Mouse (Mus musculus) brain, embryonic 14.5 days (tissue): Measurements from ENCODE around the gene Aldh2. TPM values are rescaled to one million over a fixed set of nuclear protein-coding genes. Genes with fewer than 3 reads are reported as not detected.

Experiments used
- DNase-seq: peaks from one replicate; pipeline ENCODE4 v3.0.0-alpha.2; 2011; ENCODE audit warnings: low read depth
- CTCF ChIP-seq: fragments of 200-500 bp; IDR thresholded peaks from 2 replicates; pipeline ENCODE4 v1.5.1; 2012; ENCODE audit warnings: inconsistent platforms, mild to moderate bottlenecking, moderate library complexity, borderline replicate concordance; ENCODE audit not compliant: insufficient read depth, insufficient read length; ENCODE audit errors: extremely low read depth
- POLR2A ChIP-seq: fragments of 200-500 bp; IDR thresholded peaks from 2 replicates; pipeline ENCODE4 v1.6.1; 2012; ENCODE audit warnings: mild to moderate bottlenecking, inconsistent platforms, borderline replicate concordance; ENCODE audit not compliant: poor library complexity, insufficient read depth, insufficient read length, severe bottlenecking; ENCODE audit errors: extremely low read depth
- polyA plus RNA-seq: library from polyadenylated mRNA; depleted of rRNA; stranded (reverse); fragments of >200 nt; gene quantifications from 2 replicates; pipeline ENCODE4 v1.2.3, GENCODE M21; 2012

Gene Aldh2
- polyA plus RNA-seq, 1 experiment, result 141 TPM

DNA sequence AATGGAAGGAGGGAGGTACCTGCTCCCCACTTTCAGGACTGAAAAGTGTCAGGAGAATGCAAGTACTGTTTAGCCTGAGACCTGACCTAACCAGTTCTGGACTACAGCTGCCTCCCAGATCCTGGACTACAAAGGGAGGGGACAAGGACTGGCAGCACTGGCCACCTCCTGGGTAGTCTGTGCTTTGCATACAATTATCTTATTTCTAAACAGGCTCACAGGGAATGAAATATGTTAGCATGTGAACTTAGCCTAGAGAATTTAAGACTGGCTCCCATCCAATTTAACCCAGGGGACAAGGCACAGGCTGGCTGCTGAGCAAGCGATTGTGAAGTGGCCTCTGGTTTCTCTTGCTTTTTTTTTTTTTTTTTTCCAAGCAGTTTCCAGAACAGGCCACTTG lies 22.8 kb downstream of the Aldh2 start:
- peak; percentile 5 for DNase-seq
- no peak for TF ChIP-seq CTCF
- TF ChIP-seq POLR2A, result no peak

DNA sequence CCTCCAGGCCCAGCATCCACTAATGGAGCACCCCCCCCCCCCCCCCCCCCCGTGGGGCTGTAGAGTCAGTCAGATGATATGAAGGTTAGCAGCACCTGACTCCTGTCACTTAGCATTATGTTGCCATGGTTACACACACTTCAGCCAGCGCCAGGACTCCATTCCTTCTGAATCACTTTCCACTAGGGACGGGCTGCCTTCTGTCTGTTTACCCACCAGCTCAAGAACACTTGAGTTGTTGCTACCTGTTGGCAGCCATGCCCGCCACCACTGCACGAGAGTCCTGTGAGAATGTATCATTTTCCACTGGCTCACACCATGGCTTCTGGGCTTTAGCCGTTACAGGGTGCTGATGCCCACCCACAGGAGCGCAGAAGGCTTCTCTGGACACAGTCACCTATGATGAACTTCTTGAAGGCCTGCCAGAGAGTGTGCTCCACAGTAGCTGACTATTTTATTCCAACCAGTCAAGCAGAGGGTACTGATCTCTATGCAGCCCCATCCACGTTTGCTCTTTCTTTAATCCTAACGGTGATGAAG lies 23.7 kb downstream of the Aldh2 start:
- no peak for TF ChIP-seq POLR2A
- TF ChIP-seq CTCF, result no peak
- peak; percentile 37 for DNase-seq

DNA sequence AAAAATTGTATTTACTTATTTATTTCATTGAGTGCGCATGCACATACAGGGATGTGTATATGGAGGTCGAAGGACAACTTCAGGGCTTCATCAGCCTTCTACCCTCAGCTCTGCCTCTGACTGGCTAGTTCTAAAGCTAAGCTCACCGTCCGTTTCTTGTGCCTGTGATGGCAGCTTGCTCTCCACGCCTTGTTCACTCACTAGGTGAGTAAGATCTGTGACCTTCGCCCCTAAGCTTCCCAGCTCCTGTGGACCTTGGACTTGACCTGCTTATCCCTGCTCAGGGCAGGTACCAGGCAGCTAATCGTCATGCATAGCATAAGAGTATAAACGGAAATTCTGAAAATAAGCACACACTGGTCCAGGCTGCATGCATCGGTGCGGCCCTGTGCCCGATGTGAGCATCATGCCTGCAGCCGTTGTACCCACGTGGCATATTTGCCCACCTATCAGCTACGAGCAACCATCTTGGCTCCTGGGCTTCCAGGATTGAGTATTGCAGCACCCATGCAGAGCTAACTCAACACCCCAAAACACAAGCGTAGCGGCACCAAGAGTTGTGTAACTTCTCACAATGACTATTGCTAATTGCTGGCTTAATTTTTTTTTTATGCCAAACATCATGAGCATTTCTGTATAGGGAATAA lies 27.5 kb downstream of the Aldh2 start:
- DNase-seq, result no peak
- TF ChIP-seq CTCF (no peak), POLR2A (no peak)

DNA sequence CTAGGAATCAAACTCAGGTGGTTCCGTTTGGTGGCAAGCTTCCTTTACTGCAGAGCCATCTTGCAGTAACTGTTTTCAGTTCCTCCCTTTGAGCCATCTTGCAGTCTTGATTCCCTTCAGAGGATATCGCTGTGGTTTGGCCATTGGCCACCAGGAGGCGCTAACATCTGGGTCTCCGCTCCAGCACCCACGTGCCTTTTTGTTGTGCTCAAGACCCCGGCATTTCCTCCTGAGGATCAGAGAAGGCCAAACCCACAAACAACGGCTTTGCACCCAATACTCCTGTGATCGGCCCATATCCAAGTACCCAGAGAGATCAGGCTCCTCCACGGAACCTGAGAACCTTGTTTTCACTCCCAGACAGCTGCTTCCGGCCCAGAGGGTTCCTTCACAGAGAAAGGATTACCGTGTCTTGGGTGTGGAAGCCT lies 29.1 kb downstream of the Aldh2 start:
- TF ChIP-seq CTCF, result peak; percentile 92
- TF ChIP-seq POLR2A, result no peak
- DNase-seq, result peak; percentile 87

DNA sequence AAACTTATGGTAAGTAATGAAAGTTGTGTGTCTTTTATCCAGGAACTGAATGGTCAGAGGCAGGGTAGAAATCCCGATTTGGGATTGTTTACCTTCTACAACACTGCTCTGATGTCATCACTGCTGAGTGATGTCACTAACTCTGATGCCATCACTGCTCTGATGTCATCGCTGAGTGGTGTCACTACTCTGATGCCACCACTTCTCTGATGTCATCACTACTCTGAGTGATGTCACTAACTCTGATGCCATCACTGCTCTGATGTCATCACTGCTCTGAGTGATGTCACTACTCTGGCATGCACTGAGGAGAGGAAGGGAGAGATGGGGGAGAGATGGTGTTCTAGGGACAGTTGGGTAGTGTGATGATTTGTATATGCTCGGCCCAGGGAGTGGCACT lies 31.2 kb downstream of the Aldh2 start:
- DNase-seq, result no peak
- TF ChIP-seq POLR2A (no peak), CTCF (no peak)

DNA sequence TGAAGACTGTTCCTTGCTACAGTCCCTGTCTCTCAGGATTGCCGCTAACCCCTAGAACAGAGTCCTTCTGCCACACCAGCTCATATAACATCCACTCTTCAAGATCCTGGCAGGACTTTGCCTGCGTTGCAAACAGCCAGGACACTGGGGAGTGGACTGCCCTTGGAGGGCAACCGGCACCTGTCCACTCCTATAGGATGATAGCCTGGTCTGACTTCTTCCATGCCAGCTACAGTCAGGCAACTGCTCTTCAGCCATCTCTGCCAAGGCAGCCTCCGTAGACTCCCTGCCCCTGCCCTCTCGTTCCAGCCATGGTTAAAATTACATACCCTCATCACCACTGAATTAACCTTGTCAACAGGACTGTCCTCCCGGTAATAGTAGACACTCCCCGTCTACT lies 44.4 kb downstream of the Aldh2 start:
- TF ChIP-seq POLR2A (no peak), CTCF (no peak)
- no peak for DNase-seq

DNA sequence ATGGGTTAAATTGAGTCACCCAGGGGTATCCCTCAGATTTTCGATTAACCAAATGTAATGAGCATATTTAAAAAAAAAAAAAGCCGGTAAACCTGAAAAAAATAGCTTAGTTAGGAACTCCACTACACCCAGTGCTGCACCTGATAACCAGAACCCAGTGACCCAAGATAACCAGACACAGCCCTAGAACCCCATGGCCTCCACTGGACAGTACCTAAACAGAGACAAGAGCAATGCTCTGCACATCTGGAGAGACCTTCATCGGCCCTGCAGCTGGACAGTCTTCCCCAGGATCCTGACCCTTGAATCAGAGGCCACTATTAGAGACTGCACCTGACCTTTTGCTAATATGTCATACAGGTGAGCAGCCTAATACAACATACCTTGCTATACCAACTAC lies 46.5 kb downstream of the Aldh2 start:
- no peak for TF ChIP-seq CTCF
- no peak for TF ChIP-seq POLR2A
- DNase-seq, result no peak

DNA sequence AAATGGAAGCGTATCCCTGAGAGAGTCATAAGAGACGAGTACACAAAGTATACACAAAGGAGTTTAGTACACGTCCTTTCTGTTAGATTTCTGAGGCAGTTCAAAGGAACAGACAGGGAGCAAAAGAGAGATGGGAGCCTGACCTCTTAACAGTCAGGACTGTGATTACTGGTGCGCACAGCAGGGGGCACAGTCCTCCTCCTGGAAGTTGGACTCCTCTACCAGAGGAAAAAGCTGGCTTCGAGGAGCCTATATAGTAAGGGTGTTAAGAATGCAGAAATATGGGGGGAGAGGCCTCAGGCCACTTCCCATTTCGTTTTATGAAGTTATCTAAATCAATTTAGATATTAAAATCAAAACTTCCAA lies 47.1 kb downstream of the Aldh2 start:
- TF ChIP-seq CTCF, result peak; percentile 36; the same call in 1 of the 2 replicates
- TF ChIP-seq POLR2A, result no peak
- DNase-seq, result peak; percentile 57

DNA sequence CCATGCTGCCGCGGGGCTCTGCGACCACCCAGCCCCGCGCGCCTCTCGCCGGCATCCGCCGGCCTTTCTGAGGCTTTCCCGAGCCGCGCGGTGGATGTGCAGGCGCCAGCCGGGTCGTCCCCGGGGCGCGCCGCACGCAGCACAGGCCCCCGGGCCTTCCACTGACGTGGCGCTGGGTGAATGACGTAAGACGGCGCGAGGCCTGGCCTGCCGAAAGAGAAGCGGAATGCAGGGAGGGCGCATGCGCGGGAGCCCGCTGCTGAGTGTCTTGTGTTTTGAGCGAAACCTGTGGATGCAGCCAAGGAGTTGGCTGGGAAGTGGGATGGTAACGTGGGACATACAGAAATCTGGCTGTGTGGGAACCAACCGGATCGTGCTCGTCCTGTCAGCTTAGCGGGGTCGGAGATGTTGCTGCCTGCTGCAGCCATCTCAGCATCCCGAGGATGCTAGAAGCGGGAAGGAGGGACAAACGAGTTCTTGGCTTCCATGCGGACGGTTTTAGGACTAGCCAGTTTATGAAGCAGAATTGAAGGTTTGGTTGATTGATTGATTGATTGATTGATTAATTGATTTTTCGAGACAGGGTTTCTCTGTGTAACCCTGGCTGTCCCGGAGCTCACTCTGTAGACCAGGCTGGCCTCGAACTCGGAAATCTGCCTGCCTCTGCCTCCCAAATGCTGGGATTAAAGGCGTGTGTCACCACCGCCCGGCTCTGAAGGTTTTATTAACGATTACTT lies 47.7 kb downstream of the Aldh2 start, which contains the start of gene Mapkapk5:
Gene Mapkapk5, minus strand, starts transcription at position 113 of the 737 bp plus-strand sequence.
- DNase-seq, result peak; percentile 98
- no peak for TF ChIP-seq CTCF
- TF ChIP-seq POLR2A, result peak; percentile 75

DNA sequence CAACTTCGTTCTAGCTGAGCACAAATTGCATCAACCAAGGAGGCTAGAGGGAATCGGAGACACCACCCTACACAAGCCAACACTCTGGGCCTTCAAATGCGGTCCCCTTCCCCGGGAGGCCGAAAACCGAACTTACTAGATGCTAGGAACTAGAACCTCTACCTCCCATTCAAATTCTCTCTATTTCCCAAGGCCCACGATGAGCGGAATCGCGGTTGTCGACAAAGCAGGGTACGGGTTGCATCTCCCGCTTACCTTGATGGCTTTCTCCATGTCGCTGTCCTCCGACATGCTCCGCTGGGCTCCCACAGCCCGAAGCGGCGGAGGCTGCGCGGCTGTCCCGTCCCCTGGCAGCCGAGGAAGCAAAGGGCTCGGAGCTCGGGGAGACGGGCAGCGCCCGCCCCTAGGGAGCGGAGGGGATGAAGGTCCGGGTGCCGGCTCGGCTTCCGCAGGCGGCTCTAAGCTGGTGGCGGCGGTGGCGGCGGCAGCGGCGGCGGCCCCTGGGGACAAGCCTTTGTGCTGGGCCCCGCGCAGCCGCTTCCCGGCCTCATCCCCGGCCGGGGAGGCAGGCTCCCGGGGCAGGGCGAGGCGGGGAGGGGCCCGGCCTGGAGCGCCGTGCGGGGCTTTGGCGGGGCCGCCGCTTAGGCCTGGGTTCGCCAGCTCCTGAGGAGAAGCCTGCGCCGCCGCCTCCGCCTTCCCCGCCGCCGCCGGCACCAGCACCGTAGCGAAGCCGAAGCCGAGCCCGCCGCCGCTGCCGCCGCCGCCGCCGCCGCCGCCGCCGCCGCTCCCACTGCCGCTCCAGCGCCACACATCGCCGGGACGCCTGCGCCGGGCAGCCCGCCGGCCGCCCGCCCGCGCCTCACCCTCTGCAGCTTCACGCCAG lies 48.5 kb downstream of the Aldh2 start, which contains the start of the genes Adam1a and Gm42878:
Gene Adam1a, minus strand, starts transcription at position 573 of the 883 bp plus-strand sequence.
Gene Gm42878, minus strand, starts transcription at position 573 of the 883 bp plus-strand sequence.
- DNase-seq, result peak; percentile 31
- no peak for TF ChIP-seq POLR2A
- TF ChIP-seq CTCF, result no peak
